Mouse (Mus musculus): Measurements from ENCODE around the gene Tspan32. TPM values are rescaled to one million over a fixed set of nuclear protein-coding genes. Genes with fewer than 3 reads are reported as not detected.
A peak's percentile ranks its signal among the peaks of the same experiment; 100 is the strongest.

Gene Tspan32
- total and polyA plus RNA-seq, 2 experiments from 2014 or later = 0.46 to 1.7 TPM

- no peak for DNase-seq (ENCODE audit: low spot score)
- Histone ChIP-seq H3K27me3 (ENCODE audit: control insufficient read depth, insufficient read depth, low read length) (no peaks in the 10 kb centered on the region), H3K4me3 (ENCODE audit: low read depth, low read length) (no peak overlapping the region), H3K9me3 (replicated peaks; ENCODE audit: control insufficient read depth, low read length) (no peaks in the 10 kb centered on the region), H3K4me2 (ENCODE audit: low read depth, low read length) (no peak overlapping the region), H3K27ac (ENCODE audit: low read depth) (peak overlapping the region; percentile 21; the same call in 1 of the 2 replicates), H3K9ac (replicated peaks; ENCODE audit: low read depth, low read length) (no peak overlapping the region), H3K4me1 (ENCODE audit: control insufficient read depth, insufficient read depth) (peaks cover 32% of the 10 kb centered on the region), H3K36me3 (replicated peaks; ENCODE audit: control insufficient read depth, insufficient read depth, low read length) (no peaks in the 10 kb centered on the region)
- no peak for TF ChIP-seq CTCF (IDR thresholded peaks at IDR 0.05; ENCODE audit: low read depth)
- TF ChIP-seq EP300 (IDR thresholded peaks at IDR 0.05; ENCODE audit: low read depth) = no peak
- no peak for ATAC-seq (ENCODE audit: insufficient read depth, low read depth)
Measured at GRCm38 (mm10) chr7:143020040-143020439, 15.2 kb downstream of the Tspan32 start.

GRCm38 (mm10) chr7:143020764-143021163, 15.9 kb downstream of the Tspan32 start:
- Histone ChIP-seq H3K4me3 (ENCODE audit: low read depth, low read length) (no peak overlapping the region), H3K27ac (ENCODE audit: low read depth) (peak overlapping the region; percentile 21; the same call in 1 of the 2 replicates), H3K4me1 (ENCODE audit: control insufficient read depth, insufficient read depth) (peaks cover 24% of the 10 kb centered on the region), H3K27me3 (ENCODE audit: control insufficient read depth, insufficient read depth, low read length) (no peaks in the 10 kb centered on the region), H3K4me2 (ENCODE audit: low read depth, low read length) (no peak overlapping the region), H3K9ac (replicated peaks; ENCODE audit: low read depth, low read length) (no peak overlapping the region), H3K9me3 (replicated peaks; ENCODE audit: control insufficient read depth, low read length) (no peaks in the 10 kb centered on the region), H3K36me3 (replicated peaks; ENCODE audit: control insufficient read depth, insufficient read depth, low read length) (no peaks in the 10 kb centered on the region)
- DNase-seq (ENCODE audit: low spot score) = no peak
- WGBS = 62% methylated on average over 3 of the region's 3 CpGs
- no peak for ATAC-seq (ENCODE audit: insufficient read depth, low read depth)
- TF ChIP-seq EP300 (IDR thresholded peaks at IDR 0.05; ENCODE audit: low read depth) = no peak
- no peak for TF ChIP-seq CTCF (IDR thresholded peaks at IDR 0.05; ENCODE audit: low read depth)

- Histone ChIP-seq H3K4me3 (ENCODE audit: low read depth, low read length) (no peak overlapping the region), H3K36me3 (replicated peaks; ENCODE audit: control insufficient read depth, insufficient read depth, low read length) (no peaks in the 10 kb centered on the region), H3K4me1 (ENCODE audit: control insufficient read depth, insufficient read depth) (peaks cover 17% of the 10 kb centered on the region), H3K9me3 (replicated peaks; ENCODE audit: control insufficient read depth, low read length) (no peaks in the 10 kb centered on the region), H3K27ac (ENCODE audit: low read depth) (no peak overlapping the region), H3K4me2 (ENCODE audit: low read depth, low read length) (no peak overlapping the region), H3K9ac (replicated peaks; ENCODE audit: low read depth, low read length) (no peak overlapping the region), H3K27me3 (ENCODE audit: control insufficient read depth, insufficient read depth, low read length) (no peaks in the 10 kb centered on the region)
- ATAC-seq (ENCODE audit: insufficient read depth, low read depth) = no peak
- TF ChIP-seq EP300 (IDR thresholded peaks at IDR 0.05; ENCODE audit: low read depth) = no peak
- no peak for TF ChIP-seq CTCF (IDR thresholded peaks at IDR 0.05; ENCODE audit: low read depth)
- WGBS = 50% methylated on average over 5 of the region's 5 CpGs
- no peak for DNase-seq (ENCODE audit: low spot score)
Measured at GRCm38 (mm10) chr7:143021356-143022164, 16.7 kb downstream of the Tspan32 start.

DNA sequence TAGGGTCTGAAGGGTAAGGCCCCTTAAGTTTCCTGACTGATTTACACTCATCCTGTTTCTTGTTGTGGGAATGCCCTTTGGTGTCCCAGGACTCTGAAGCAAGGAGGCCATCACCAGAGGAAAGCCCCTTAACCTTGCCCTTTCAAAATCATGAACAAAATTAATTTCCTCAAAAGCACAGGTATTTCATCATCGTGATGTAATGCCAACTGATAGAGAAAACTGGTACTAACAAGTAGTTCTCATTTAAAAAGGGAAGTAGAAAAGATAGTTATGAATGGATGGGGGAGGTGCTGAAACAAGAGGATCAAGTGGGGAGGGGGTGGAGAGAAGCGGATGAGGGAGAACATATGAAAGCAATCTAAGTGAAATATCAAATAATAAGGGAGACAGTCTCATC, 18.7 kb downstream of the Tspan32 start:
- Histone ChIP-seq H3K9me3 (replicated peaks; ENCODE audit: control insufficient read depth, low read length) (no peaks in the 10 kb centered on the region), H3K9ac (replicated peaks; ENCODE audit: low read depth, low read length) (no peak overlapping the region), H3K4me3 (ENCODE audit: low read depth, low read length) (no peak overlapping the region), H3K4me2 (ENCODE audit: low read depth, low read length) (no peak overlapping the region), H3K27ac (ENCODE audit: low read depth) (no peak overlapping the region), H3K36me3 (replicated peaks; ENCODE audit: control insufficient read depth, insufficient read depth, low read length) (no peaks in the 10 kb centered on the region), H3K27me3 (ENCODE audit: control insufficient read depth, insufficient read depth, low read length) (no peaks in the 10 kb centered on the region), H3K4me1 (ENCODE audit: control insufficient read depth, insufficient read depth) (peaks cover 14% of the 10 kb centered on the region; the same call in 1 of the 2 replicates)
- WGBS = 80% methylated on average over 2 of the region's 2 CpGs
- DNase-seq (ENCODE audit: low spot score) = no peak
- no peak for ATAC-seq (ENCODE audit: insufficient read depth, low read depth)
- TF ChIP-seq CTCF (IDR thresholded peaks at IDR 0.05; ENCODE audit: low read depth) = no peak
- TF ChIP-seq EP300 (IDR thresholded peaks at IDR 0.05; ENCODE audit: low read depth) = no peak

- no peak overlapping the region for H3K4me2 ChIP-seq (ENCODE audit: low read depth, low read length)
- H3K4me1 ChIP-seq (ENCODE audit: control insufficient read depth, insufficient read depth) = peaks cover 12% of the 10 kb centered on the region; the same call in 1 of the 2 replicates
- DNase-seq (ENCODE audit: low spot score) (no peak), ATAC-seq (ENCODE audit: insufficient read depth, low read depth) (no peak)
- no peaks in the 10 kb centered on the region for H3K27me3 ChIP-seq (ENCODE audit: control insufficient read depth, insufficient read depth, low read length)
- H3K36me3 ChIP-seq (replicated peaks; ENCODE audit: control insufficient read depth, insufficient read depth, low read length) = no peaks in the 10 kb centered on the region
- H3K27ac ChIP-seq (ENCODE audit: low read depth) = no peak overlapping the region
- H3K9me3 ChIP-seq (replicated peaks; ENCODE audit: control insufficient read depth, low read length) = no peaks in the 10 kb centered on the region
- TF ChIP-seq EP300 (IDR thresholded peaks at IDR 0.05; ENCODE audit: low read depth) (no peak), CTCF (IDR thresholded peaks at IDR 0.05; ENCODE audit: low read depth) (no peak)
- WGBS = 84% methylated on average over 1 of the region's 1 CpGs
- no peak overlapping the region for H3K4me3 ChIP-seq (ENCODE audit: low read depth, low read length)
- H3K9ac ChIP-seq (replicated peaks; ENCODE audit: low read depth, low read length) = no peak overlapping the region
Measured at GRCm38 (mm10) chr7:143024293-143024692, 19.4 kb downstream of the Tspan32 start.
